20 mouse cellular contexts compared by ENCODE assay signal in genomic region chr8:86848401-86848800, GRCm38 (mm10).
"Had no signal": no experiment of that assay in that cellular context is flagged by ENCODE, and none has a peak within 500 bp of the region (broad histone marks: within the 10 kb centered on the region; RNA-seq: fewer than 3 reads in every experiment).

No protein-coding gene starts in this region.

- H3K4me2 ChIP-seq: lung, embryonic 15.5 days; midbrain, embryonic 11.5 days; midbrain, embryonic 13.5 days; midbrain, embryonic 15.5 days; neural tube, embryonic 13.5 days; neural tube, embryonic 15.5 days had no signal

- ATAC-seq: lung, postnatal 0 days; midbrain, embryonic 13.5 days; midbrain, embryonic 15.5 days had no signal

- H3K27me3 ChIP-seq: lung, embryonic 15.5 days; megakaryocyte, embryonic 14.5 days; midbrain, embryonic 13.5 days; midbrain, embryonic 15.5 days; neural tube, embryonic 13.5 days; neural tube, embryonic 15.5 days had no signal

- H3K4me1 ChIP-seq: midbrain, embryonic 15.5 days had no signal

- H3K27ac ChIP-seq: lung, embryonic 15.5 days; macrophage; midbrain, embryonic 13.5 days; midbrain, embryonic 15.5 days; neural tube, embryonic 13.5 days; neural tube, embryonic 15.5 days had no signal

- DNase-seq: lung, adult 2 months; lung, postnatal 14 days; lung, postnatal 36 days; retina, postnatal 1 day; right cerebral cortex, adult 18-20 months; right cerebral cortex, postnatal 25 days; right cerebral cortex, postnatal 4 days; spleen, adult 18-20 months; thymus, adult 18-20 months; thymus, postnatal 14 days; thymus, postnatal 36 days had no signal

- H3K9ac ChIP-seq: lung, embryonic 15.5 days; midbrain, embryonic 13.5 days; midbrain, embryonic 15.5 days; neural tube, embryonic 13.5 days; neural tube, embryonic 15.5 days had no signal

- H3K9me3 ChIP-seq: lung, embryonic 15.5 days; megakaryocyte, embryonic 14.5 days; midbrain, embryonic 13.5 days; midbrain, embryonic 15.5 days; neural tube, embryonic 13.5 days; neural tube, embryonic 15.5 days had no signal

- H3K4me3 ChIP-seq: lung, embryonic 15.5 days; megakaryocyte, embryonic 14.5 days; midbrain, embryonic 13.5 days; midbrain, embryonic 15.5 days; neural tube, embryonic 13.5 days; neural tube, embryonic 15.5 days had no signal
